Mouse (Mus musculus) spleen, adult 2 months (tissue): ENCODE data around the gene Ubp1.

Source experiments
- CTCF ChIP-seq: fragments of 200-500 bp; IDR thresholded peaks from 2 replicates; pipeline ENCODE4 v1.5.1; 2011; ENCODE audit warnings: mild to moderate bottlenecking, inconsistent platforms; ENCODE audit not compliant: insufficient read depth, insufficient read length, insufficient replicate concordance; ENCODE audit errors: extremely low read depth
- POLR2A ChIP-seq: fragments of 200-500 bp; IDR thresholded peaks from 2 replicates; pipeline ENCODE4 v1.6.1; 2011; ENCODE audit warnings: low read depth, low read length, inconsistent platforms

DNA sequence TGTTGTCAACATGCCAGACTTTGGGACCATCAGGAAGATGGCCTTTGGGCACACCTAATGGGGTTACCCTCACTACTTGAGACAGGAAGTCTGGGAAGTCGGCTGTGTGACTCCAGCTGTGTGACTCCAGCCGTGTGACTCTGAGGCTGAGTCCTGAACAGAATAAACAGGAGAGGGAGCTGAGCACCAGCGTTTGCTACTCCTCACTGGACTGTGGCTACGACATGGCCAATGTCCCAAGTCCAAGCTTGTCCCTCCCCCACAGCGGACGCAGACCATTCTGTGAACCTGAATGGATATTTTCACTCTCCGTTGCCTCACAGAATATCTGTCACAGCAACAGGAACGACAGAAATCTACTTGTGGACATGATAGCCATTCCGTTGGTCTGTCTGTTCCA is 76.1 kb downstream of the Ubp1 start:
- TF ChIP-seq CTCF (no peak), POLR2A (no peak)
